Mouse (Mus musculus): ENCODE measurements at regions not wholly inside any gene's neighbourhood (a gene's known extent, or its start where the extent isn't known, plus 50 kb on each side); places are given as distances from the start of the nearest gene placed in this dataset.

DNA sequence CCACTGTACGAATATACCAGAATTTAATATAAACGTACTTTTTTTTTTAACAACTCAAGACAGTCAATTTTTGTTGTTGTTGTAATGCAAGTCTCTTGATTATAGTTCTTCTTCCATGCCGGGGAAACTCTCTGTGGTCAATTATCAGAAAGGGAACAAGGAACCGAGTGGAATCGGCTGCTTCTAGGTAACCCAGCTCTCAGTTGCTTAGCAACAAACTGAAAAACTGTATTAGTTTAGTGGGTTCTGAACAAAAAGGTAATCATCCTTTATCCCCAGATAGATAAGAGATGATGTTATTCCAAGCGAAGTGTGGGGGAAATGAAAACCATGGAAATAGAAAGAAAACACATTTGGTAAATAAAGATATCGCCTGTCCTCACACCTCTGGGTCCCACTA lies 57.9 kb upstream of the Sfmbt2 start:
- TF ChIP-seq CHD2 (IDR thresholded peaks at IDR 0.05; ENCODE audit: low read depth, low read length) (no peak), ZC3H11A (IDR thresholded peaks at IDR 0.05; ENCODE audit: borderline replicate concordance, low read depth, low read length) (no peak), ZNF384 (IDR thresholded peaks at IDR 0.05; ENCODE audit: low read depth, low read length) (no peak), HCFC1 (IDR thresholded peaks at IDR 0.05; ENCODE audit: borderline replicate concordance, insufficient read depth, low read length) (no peak)

All from ES-E14 (cell line).